Mouse (Mus musculus): ENCODE measurements around the gene Igf2r. TPM values are rescaled to one million over a fixed set of nuclear protein-coding genes. Genes with fewer than 3 reads are reported as not detected.

The Igf2r gene
- polyA plus RNA-seq, 1 experiment from 2014 or later: 25.1 TPM

DNA sequence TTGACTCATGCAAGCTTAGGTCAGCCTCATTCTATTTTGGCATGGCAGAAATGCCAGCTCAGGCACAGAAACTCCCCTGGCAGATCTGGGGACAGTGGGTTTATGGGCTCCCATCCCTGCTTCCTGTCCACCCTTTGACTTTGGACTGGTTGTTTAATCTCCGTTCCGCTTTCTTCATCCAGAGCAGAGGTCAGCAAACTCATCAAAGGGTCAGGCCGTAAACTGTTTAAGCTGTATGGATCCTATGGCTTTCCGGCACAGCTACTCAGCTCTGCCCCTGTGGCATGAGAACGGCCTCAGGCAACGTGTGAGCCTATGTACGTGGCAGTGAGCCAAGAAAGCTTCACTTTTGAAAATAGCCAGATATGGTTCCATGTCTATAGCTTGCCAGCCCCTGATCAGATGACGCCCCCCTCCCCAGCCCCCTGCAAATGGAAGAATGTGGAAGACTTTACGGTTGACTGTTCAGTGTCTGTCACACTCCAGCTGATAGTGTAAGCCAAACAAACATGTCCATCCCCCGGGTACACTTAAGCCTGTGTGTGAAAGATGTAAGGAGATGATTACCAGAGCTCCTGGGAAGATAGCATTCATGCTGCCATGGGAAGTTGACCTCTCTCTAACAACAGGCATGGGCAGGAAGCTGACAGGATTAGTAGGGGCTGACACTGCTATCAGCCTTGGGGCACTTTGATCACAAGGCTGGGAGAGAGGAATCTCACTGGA, 21.1 kb upstream of the Igf2r start:
- Histone ChIP-seq H3K9me3 (ENCODE audit: control insufficient read depth) (no peaks in the 10 kb centered on the region), H3K27me3 (replicated peaks; ENCODE audit: control insufficient read depth, insufficient read depth, low read length) (no peaks in the 10 kb centered on the region), H3K4me3 (ENCODE audit: low read depth, low read length) (no peak overlapping the region), H3K4me2 (replicated peaks; ENCODE audit: low read depth) (no peak overlapping the region), H3K9ac (ENCODE audit: low read depth, low read length) (no peak overlapping the region), H3K36me3 (ENCODE audit: control insufficient read depth, insufficient read depth) (no peaks in the 10 kb centered on the region; the same call in 1 of the 2 replicates), H3K27ac (ENCODE audit: low read depth, low read length) (peak overlapping the region; percentile 61), H3K4me1 (replicated peaks; ENCODE audit: control insufficient read depth, insufficient read depth, low read length) (peaks cover 15% of the 10 kb centered on the region; the same call in 1 of the 2 replicates)
- no peak for TF ChIP-seq CTCF (IDR thresholded peaks at IDR 0.05; ENCODE audit: low read depth)
- peak; percentile 55 for ATAC-seq
- 8% methylated on average over 10 of the region's 10 CpGs for WGBS

DNA sequence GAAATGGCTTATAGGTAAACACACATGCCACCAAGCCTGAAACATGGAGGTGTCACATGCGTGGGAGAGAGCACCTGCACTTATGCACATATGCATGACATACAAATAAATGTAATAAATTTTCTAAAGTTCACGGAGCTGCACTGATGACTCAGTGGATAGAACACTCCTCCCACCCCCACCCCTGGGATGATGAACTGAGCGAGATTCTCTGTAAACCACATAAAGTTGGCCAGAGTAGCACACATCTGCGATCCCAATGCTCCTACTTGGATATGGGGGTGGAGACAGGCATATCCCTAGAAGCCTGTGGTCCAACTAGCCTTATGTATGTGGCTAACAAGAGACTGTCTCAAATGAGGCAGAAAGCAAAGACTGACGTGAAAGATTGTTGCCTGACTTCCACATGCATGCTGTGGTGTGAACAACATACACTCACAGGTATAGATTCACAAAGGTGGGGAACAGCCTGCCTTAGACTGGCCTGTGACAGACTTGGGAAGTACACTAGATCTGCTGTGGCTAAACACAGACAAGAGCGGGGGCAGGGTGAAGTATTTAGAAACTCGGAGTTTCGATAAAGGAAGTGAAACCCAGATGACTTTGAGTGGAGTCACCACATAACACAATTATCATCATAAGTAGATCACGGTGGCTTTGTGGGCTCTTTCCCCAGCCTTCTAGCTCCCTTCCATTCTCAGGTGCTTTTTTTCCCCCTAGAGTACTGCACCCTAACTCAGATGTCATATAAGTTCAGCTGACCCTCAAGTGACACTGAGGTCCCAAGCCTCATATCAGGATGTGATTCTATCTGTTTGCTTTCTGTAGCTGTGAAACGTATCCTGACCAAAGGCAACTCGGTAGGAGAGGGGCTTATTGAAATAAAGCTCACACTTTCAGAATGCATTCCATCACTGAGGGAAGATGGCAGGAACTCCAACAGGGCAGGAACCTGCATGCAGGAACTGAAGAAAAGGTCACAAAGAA, 13.7 kb upstream of the Igf2r start:
- no peak overlapping the region for H3K9ac ChIP-seq (ENCODE audit: low read depth, low read length)
- peak overlapping the region; percentile 24 for H3K27ac ChIP-seq (ENCODE audit: low read depth, low read length)
- 32% methylated on average over 11 of the region's 11 CpGs for WGBS
- H3K36me3 ChIP-seq (ENCODE audit: control insufficient read depth, insufficient read depth): peaks cover 4% of the 10 kb centered on the region; the same call in 1 of the 2 replicates
- H3K4me2 ChIP-seq (replicated peaks; ENCODE audit: low read depth): no peak overlapping the region
- H3K4me1 ChIP-seq (replicated peaks; ENCODE audit: control insufficient read depth, insufficient read depth, low read length): peaks cover 15% of the 10 kb centered on the region
- no peak overlapping the region for H3K4me3 ChIP-seq (ENCODE audit: low read depth, low read length)
- no peak for ATAC-seq
- TF ChIP-seq CTCF (IDR thresholded peaks at IDR 0.05; ENCODE audit: low read depth): no peak
- H3K9me3 ChIP-seq (ENCODE audit: control insufficient read depth): no peaks in the 10 kb centered on the region
- H3K27me3 ChIP-seq (replicated peaks; ENCODE audit: control insufficient read depth, insufficient read depth, low read length): no peaks in the 10 kb centered on the region

DNA sequence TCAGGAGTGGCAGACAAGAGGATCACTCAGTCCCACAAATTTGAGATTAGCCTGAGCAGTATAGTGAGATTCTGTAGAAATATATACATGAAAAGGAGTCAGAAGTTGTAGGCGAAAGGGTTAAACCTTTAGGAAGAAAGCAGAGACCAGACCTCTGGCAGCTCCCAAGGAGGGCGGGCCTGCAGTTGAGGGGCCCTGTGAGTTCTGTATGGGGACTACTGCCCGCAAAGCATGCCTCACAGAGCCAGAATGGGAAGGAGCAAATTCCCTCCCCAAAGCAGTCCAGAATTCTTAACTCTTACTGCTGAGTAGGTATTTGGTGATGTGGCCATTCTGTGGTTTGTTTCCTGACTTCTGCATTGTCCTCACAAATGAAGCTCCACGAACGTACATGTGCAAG, 11.6 kb upstream of the Igf2r start:
- ATAC-seq: peak; percentile 53
- H3K27ac ChIP-seq (ENCODE audit: low read depth, low read length): peak overlapping the region; percentile 30
- peak overlapping the region; percentile 14 for H3K4me2 ChIP-seq (replicated peaks; ENCODE audit: low read depth)
- no peak overlapping the region for H3K4me3 ChIP-seq (ENCODE audit: low read depth, low read length)
- no peaks in the 10 kb centered on the region for H3K27me3 ChIP-seq (replicated peaks; ENCODE audit: control insufficient read depth, insufficient read depth, low read length)
- H3K9me3 ChIP-seq (ENCODE audit: control insufficient read depth): no peaks in the 10 kb centered on the region
- no peak overlapping the region for H3K9ac ChIP-seq (ENCODE audit: low read depth, low read length)
- TF ChIP-seq CTCF (IDR thresholded peaks at IDR 0.05; ENCODE audit: low read depth): no peak
- WGBS: 13% methylated on average over 5 of the region's 5 CpGs
- H3K36me3 ChIP-seq (ENCODE audit: control insufficient read depth, insufficient read depth): 0 out of 2 replicates have a peak, but pooled peaks cover 4% of the 10 kb centered on the region
- H3K4me1 ChIP-seq (replicated peaks; ENCODE audit: control insufficient read depth, insufficient read depth, low read length): peaks cover 15% of the 10 kb centered on the region

DNA sequence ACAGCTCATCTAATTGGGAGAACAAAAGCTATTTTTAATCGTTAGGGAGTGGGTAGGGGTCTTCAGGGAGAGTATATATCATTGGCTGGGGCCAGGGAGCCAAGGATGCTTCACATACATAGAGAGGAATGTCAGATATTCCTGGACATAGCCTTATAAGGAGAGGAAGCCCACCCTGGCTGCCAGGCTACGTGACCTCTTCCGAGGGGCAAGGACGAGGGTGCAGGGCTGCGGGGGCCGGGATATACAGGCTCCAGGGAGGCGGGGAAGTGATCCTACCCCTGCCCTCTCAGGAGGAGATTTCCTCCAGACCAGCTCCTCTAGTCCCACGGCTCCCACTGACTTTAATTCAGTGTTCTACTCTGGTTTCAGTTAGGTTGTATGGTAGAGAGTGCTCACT, 10.7 kb upstream of the Igf2r start:
- peak overlapping the region; percentile 54 for H3K27ac ChIP-seq (ENCODE audit: low read depth, low read length)
- no peak for TF ChIP-seq CTCF (IDR thresholded peaks at IDR 0.05; ENCODE audit: low read depth)
- H3K9me3 ChIP-seq (ENCODE audit: control insufficient read depth): no peaks in the 10 kb centered on the region
- H3K4me3 ChIP-seq (ENCODE audit: low read depth, low read length): no peak overlapping the region
- no peak for ATAC-seq
- no peak overlapping the region for H3K9ac ChIP-seq (ENCODE audit: low read depth, low read length)
- H3K4me1 ChIP-seq (replicated peaks; ENCODE audit: control insufficient read depth, insufficient read depth, low read length): peaks cover 15% of the 10 kb centered on the region
- 0 out of 2 replicates have a peak, but pooled peaks cover 7% of the 10 kb centered on the region for H3K36me3 ChIP-seq (ENCODE audit: control insufficient read depth, insufficient read depth)
- H3K27me3 ChIP-seq (replicated peaks; ENCODE audit: control insufficient read depth, insufficient read depth, low read length): no peaks in the 10 kb centered on the region
- WGBS: 51% methylated on average over 8 of the region's 8 CpGs
- H3K4me2 ChIP-seq (replicated peaks; ENCODE audit: low read depth): peak overlapping the region; percentile 21; the same call in 1 of the 2 replicates

DNA sequence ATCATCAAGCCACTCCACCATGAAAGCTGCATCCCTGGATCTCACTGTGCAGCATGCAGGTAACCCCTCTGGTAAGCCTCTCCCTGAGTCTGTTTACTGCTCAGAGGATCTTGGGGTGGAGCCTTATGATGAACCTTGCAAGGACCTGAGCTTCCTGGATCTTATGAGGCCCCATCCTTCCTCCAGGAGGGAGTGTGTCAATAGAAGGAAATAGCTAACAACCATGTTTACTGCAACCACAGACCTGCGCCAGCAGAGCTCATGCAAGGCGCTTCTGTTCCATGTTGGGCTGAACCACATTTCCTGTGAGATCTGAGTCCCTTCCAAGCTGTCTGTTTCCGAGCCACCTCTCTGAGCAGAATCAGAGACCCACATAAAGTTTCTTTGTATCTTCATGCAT, 10.0 kb upstream of the Igf2r start:
- Histone ChIP-seq H3K9ac (ENCODE audit: low read depth, low read length) (no peak overlapping the region), H3K4me3 (ENCODE audit: low read depth, low read length) (no peak overlapping the region), H3K27ac (ENCODE audit: low read depth, low read length) (peak overlapping the region; percentile 54; the same call in 1 of the 2 replicates), H3K36me3 (ENCODE audit: control insufficient read depth, insufficient read depth) (0 out of 2 replicates have a peak, but pooled peaks cover 3% of the 10 kb centered on the region), H3K4me1 (replicated peaks; ENCODE audit: control insufficient read depth, insufficient read depth, low read length) (peaks cover 15% of the 10 kb centered on the region), H3K27me3 (replicated peaks; ENCODE audit: control insufficient read depth, insufficient read depth, low read length) (no peaks in the 10 kb centered on the region), H3K4me2 (replicated peaks; ENCODE audit: low read depth) (peak overlapping the region; percentile 21; the same call in 1 of the 2 replicates), H3K9me3 (ENCODE audit: control insufficient read depth) (no peaks in the 10 kb centered on the region)
- peak; percentile 25; the same call in 1 of the 2 replicates for TF ChIP-seq CTCF (IDR thresholded peaks at IDR 0.05; ENCODE audit: low read depth)
- WGBS: 22% methylated on average over 3 of the region's 3 CpGs
- peak; percentile 80 for ATAC-seq

DNA sequence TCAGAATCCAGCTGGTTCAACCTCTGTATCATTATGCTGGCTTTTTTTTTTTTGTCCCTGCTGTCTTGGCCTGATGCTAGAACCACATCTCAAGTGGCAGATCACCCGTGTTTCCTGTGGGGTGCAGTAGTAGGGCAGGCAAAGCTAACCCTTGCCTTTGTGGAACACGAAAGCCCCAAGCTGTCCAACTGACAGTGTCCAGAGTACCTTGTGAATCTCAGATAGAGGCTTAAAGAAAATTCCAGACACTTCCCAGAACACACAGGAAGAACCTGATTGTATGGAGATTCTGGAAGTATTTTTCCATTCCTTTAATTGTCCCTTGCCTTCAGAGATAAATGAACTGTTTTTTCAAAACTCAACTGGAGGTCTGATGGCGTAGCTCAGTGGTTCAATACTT, 4.5 kb upstream of the Igf2r start:
- peak; percentile 16; the same call in 1 of the 2 replicates for TF ChIP-seq CTCF (IDR thresholded peaks at IDR 0.05; ENCODE audit: low read depth)
- no peak for ATAC-seq
- Histone ChIP-seq H3K36me3 (ENCODE audit: control insufficient read depth, insufficient read depth) (peaks cover 14% of the 10 kb centered on the region; the same call in 1 of the 2 replicates), H3K27ac (ENCODE audit: low read depth, low read length) (no peak overlapping the region; the same call in 1 of the 2 replicates), H3K9me3 (ENCODE audit: control insufficient read depth) (no peaks in the 10 kb centered on the region), H3K4me3 (ENCODE audit: low read depth, low read length) (no peak overlapping the region), H3K4me2 (replicated peaks; ENCODE audit: low read depth) (no peak overlapping the region), H3K4me1 (replicated peaks; ENCODE audit: control insufficient read depth, insufficient read depth, low read length) (no peaks in the 10 kb centered on the region; the same call in 1 of the 2 replicates), H3K9ac (ENCODE audit: low read depth, low read length) (no peak overlapping the region), H3K27me3 (replicated peaks; ENCODE audit: control insufficient read depth, insufficient read depth, low read length) (no peaks in the 10 kb centered on the region)
- 59% methylated on average over 3 of the region's 3 CpGs for WGBS

Measured in intestine, postnatal 0 days (tissue).